Mouse (Mus musculus) olfactory bulb, adult 2 months (tissue): Measurements from ENCODE around the gene Nol10. TPM values are rescaled to one million over a fixed set of nuclear protein-coding genes. Genes with fewer than 3 reads are reported as not detected.

Source experiments
- H3K27ac ChIP-seq: fragments of 200-500 bp; 2 replicates; pipeline ENCODE4 v1.5.1; 2012; ENCODE audit warnings: low read depth, low read length; ENCODE audit not compliant: insufficient read depth
- H3K4me1 ChIP-seq: fragments of 200-500 bp; 2 replicates; pipeline ENCODE4 v1.6.1; 2012; ENCODE audit warnings: low read length; ENCODE audit not compliant: control insufficient read depth, insufficient read depth
- H3K4me3 ChIP-seq: fragments of 200-500 bp; 2 replicates; pipeline ENCODE4 v1.5.1; 2012; ENCODE audit warnings: mild to moderate bottlenecking, low read depth, low read length, moderate library complexity; ENCODE audit not compliant: insufficient read depth
- CTCF ChIP-seq: fragments of 200-500 bp; IDR thresholded peaks from 2 replicates; pipeline ENCODE4 v1.5.1; 2012; ENCODE audit warnings: low read depth, mild to moderate bottlenecking, low read length, moderate library complexity; ENCODE audit not compliant: insufficient read depth
- POLR2A ChIP-seq: fragments of 200-500 bp; IDR thresholded peaks from 2 replicates; pipeline ENCODE4 v1.6.1; 2012; ENCODE audit warnings: mild to moderate bottlenecking, low read depth, low read length, moderate library complexity; ENCODE audit not compliant: insufficient read depth
- WGBS: fragments of 180-500 bp; shearing (Covaris S2); methylation state at CpG from one replicate; pipeline ENCODE4 v1.1.7; 2018; 5-methylcytosine and 5-hydroxymethylcytosine counted together
- polyA plus RNA-seq: library from polyadenylated mRNA; stranded (reverse); fragments of >200 nt; gene quantifications from 2 replicates; pipeline ENCODE4 v1.2.4, GENCODE M21; 2012; ENCODE audit warnings: low replicate concordance; ENCODE audit not compliant: missing spikeins, insufficient read depth, insufficient read length

Gene Nol10
- polyA plus RNA-seq, 1 experiment, result not detected

DNA sequence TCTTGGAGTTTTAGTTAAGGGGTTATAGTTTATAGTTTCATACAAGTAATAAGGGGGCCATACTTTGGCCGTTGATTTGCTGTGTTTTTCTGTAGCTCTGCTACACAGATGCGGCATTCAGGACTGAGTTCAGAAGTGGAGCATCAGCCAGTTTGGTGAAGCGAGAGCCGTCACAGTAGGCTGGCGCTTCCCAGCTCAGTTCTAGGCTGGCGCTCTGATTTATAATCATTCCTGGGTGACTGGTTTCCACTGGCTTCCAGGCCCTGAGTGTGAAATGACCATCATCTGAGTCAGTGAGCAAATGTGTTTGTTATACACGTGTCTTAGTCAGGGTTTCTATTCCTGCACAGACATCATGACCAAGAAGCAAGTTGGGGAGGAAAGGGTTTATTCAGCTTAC, 66.5 kb downstream of the Nol10 start:
- TF ChIP-seq CTCF (no peak), POLR2A (no peak)
- no peak overlapping the region for H3K4me3 ChIP-seq
- peaks cover 7% of the 10 kb centered on the region for H3K4me1 ChIP-seq
- H3K27ac ChIP-seq, result no peak overlapping the region
- WGBS, result 88% methylated on average over 7 of the region's 7 CpGs

DNA sequence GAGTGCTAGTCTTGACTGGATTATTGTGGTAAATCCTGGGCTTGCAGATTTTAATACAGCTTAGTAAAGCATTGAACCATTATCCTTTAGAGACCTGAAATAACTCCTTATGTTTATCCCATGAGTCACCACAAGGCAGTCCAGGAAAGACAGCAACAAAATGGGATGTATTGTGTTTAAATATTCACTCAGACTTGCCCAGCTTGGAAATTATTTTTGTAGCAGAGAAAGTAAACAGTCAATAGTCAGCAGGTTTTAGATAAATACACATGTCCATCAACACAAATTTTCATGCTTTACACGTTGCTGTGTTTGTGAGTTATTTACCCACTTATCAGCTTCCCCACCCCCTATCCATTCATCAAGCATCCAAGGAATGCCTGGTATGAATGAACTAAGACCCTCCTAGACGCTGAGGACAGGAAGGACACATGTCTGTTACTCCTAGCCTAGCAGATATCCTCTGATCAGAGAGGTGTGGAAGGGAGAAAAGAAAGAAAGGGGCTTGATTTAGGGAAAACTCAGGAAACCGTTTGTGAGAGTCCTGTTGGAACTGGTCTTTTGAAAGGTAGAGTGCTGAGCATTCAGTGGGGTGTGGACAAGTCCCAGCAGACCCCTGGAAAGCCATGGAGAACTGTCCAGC, 72.0 kb downstream of the Nol10 start:
- 47% methylated on average over 3 of the region's 3 CpGs for WGBS
- no peak for TF ChIP-seq POLR2A
- TF ChIP-seq CTCF, result no peak
- no peak overlapping the region for H3K4me3 ChIP-seq
- peaks cover 2% of the 10 kb centered on the region; the same call in 1 of the 2 replicates for H3K4me1 ChIP-seq
- H3K27ac ChIP-seq, result 0 out of 2 replicates have a peak overlapping the region, but pooled peaks have one; percentile 34

- Histone ChIP-seq H3K4me1 (peaks cover 11% of the 10 kb centered on the region), H3K27ac (no peak overlapping the region), H3K4me3 (no peak overlapping the region)
- TF ChIP-seq CTCF, result no peak
- no peak for TF ChIP-seq POLR2A
- WGBS, result 86% methylated on average over 11 of the region's 11 CpGs
These were observed 77.3 kb downstream of the Nol10 start for GRCm38 (mm10) chr12:17425254-17426169.

DNA sequence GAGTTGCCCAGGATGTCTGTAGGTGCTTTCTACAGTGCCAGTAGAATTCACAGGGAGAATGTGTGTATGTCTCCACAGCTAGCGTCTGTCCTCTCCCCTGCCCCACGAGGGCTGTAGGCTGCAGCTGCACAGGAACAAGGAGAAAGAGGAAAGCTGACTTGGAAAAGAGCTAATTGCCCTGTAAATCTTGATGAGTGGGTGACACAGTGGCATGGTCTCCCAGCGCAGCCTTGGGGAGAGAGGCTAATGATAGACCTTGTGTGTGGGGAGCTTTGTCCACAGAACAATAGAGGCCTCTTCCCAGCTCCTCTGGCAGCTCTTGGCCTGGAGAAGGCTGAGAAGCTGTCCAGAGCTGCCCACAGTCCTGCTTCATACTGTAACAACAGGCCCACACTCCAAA, 78.5 kb downstream of the Nol10 start:
- WGBS, result 24% methylated on average over 3 of the region's 3 CpGs
- Histone ChIP-seq H3K27ac (peak overlapping the region; percentile 61), H3K4me1 (peaks cover 11% of the 10 kb centered on the region), H3K4me3 (no peak overlapping the region)
- TF ChIP-seq POLR2A, result no peak
- no peak for TF ChIP-seq CTCF

DNA sequence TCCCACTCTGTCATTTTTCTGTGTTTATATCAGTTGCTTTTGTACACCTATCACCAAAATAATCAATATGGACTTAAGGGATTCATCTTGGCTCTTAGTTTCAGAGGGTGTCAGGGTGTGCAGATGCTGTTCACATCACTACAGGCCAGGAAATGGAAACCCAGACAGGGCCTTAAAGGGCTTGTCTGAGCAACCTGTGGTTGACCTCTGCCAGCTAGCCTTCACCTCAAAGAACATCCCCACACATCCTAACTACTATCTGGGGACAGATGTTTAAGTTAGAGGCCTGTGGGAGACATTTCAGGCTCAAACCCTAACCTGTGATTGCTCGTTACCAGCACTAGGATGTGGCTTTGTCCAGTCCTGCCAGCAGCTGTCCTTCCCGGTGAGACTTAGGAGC, 82.3 kb downstream of the Nol10 start:
- WGBS, result 88% methylated on average over 2 of the region's 2 CpGs
- H3K4me3 ChIP-seq, result no peak overlapping the region
- TF ChIP-seq CTCF (no peak), POLR2A (no peak)

DNA sequence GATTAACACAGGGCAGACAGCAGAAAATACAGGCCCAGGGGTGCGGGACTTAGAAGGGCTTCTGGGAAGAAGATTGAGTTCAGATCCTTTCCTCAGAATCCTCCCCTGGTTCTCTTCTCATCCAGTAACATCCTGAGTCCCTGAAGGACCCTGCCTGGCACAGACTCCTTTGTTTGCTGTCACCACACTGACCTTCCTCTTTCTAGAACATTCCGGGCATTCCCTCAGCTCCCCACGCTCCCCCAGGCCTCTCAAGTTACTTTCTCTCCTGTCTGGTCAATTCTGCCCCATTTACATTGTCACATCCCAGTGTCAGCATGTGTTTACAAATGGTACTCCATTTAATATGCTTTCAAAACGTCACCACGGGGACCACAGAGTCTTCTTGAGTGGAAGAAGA, 82.9 kb downstream of the Nol10 start:
- Histone ChIP-seq H3K27ac (no peak overlapping the region), H3K4me1 (peaks cover 11% of the 10 kb centered on the region), H3K4me3 (no peak overlapping the region)
- TF ChIP-seq POLR2A (no peak), CTCF (no peak)
- WGBS, result 90% methylated on average over 5 of the region's 5 CpGs

More for the DNA sequence above, 82.3 kb downstream of the Nol10 start:
- Histone ChIP-seq H3K27ac (no peak overlapping the region), H3K4me1 (peaks cover 11% of the 10 kb centered on the region)

GRCm38 (mm10) chr12:17431812-17432332, 83.6 kb downstream of the Nol10 start:
- Histone ChIP-seq H3K4me3 (no peak overlapping the region), H3K4me1 (peaks cover 9% of the 10 kb centered on the region), H3K27ac (no peak overlapping the region)
- no peak for TF ChIP-seq CTCF
- TF ChIP-seq POLR2A, result no peak
- WGBS, result 91% methylated on average over 4 of the region's 4 CpGs

DNA sequence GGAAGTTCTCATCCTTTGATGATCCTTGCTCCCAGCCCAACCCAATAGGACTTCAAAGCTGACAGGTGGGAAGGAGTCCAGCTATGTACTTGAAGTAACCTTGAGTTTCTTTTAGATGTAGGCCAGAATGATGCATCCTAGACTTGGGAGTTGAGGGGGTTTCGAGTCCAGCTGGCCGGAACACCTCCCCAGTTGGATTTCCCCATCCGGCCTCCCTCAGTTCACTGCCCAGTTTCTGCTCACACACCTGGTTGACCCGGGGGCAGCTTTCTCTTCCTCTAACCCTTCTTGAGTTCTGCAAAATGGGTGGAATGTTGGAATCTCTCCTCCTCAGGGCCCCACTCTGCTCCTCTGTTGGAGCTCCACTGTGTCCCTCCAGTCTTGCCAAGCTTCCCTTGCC, 85.5 kb downstream of the Nol10 start:
- 98% methylated on average over 4 of the region's 4 CpGs for WGBS
- peaks cover 7% of the 10 kb centered on the region; the same call in 1 of the 2 replicates for H3K4me1 ChIP-seq
- no peak overlapping the region for H3K27ac ChIP-seq
- H3K4me3 ChIP-seq, result no peak overlapping the region
- no peak for TF ChIP-seq CTCF
- no peak for TF ChIP-seq POLR2A

- 62% methylated on average over 2 of the region's 2 CpGs for WGBS
- Histone ChIP-seq H3K4me3 (no peak overlapping the region), H3K4me1 (peaks cover 13% of the 10 kb centered on the region; the same call in 1 of the 2 replicates), H3K27ac (no peak overlapping the region)
- no peak for TF ChIP-seq POLR2A
These were observed 88.2 kb downstream of the Nol10 start for GRCm38 (mm10) chr12:17436471-17436870.

GRCm38 (mm10) chr12:17440251-17440651, 92.0 kb downstream of the Nol10 start:
- WGBS, result 54% methylated on average over 7 of the region's 7 CpGs
- H3K4me1 ChIP-seq, result peaks cover 13% of the 10 kb centered on the region; the same call in 1 of the 2 replicates
- H3K27ac ChIP-seq, result no peak overlapping the region
- TF ChIP-seq CTCF, result no peak
- no peak for TF ChIP-seq POLR2A
- H3K4me3 ChIP-seq, result no peak overlapping the region
